Mouse (Mus musculus) left cerebral cortex, adult 9 months (tissue): Measurements from ENCODE around the gene Plekha3.
A peak's percentile ranks its signal among the peaks of the same experiment; 100 is the strongest.

Experiments used
- DNase-seq, 2 experiments: peaks; one replicate each; pipeline ENCODE4 v3.0.0; 2022; ENCODE audit warnings: low spot score in 2 of 2

The Plekha3 gene

GRCm38 (mm10) chr2:76674725-76675427, at the start of gene Plekha3:
Plekha3 (plus strand) TSS chr2:76675281.
- peak; percentile 36 to 80 for DNase-seq

- no peak for DNase-seq
Measured at GRCm38 (mm10) chr2:76630293-76630692, 44.8 kb upstream of the Plekha3 start.

- no peak for DNase-seq
Measured at GRCm38 (mm10) chr2:76631600-76631999, 43.5 kb upstream of the Plekha3 start.

- DNase-seq: no peak
Measured at GRCm38 (mm10) chr2:76639637-76640036, 35.4 kb upstream of the Plekha3 start.

GRCm38 (mm10) chr2:76643801-76644200, 31.3 kb upstream of the Plekha3 start:
- no peak for DNase-seq

GRCm38 (mm10) chr2:76647441-76647869, 27.6 kb upstream of the Plekha3 start:
- DNase-seq: no peak

GRCm38 (mm10) chr2:76647883-76648570, 27.1 kb upstream of the Plekha3 start, which contains the start of the genes Prkra and Pjvk:
Prkra (minus strand) TSS chr2:76648015.
Pjvk (plus strand) TSS chr2:76648476.
- peak; percentile 94 for DNase-seq

GRCm38 (mm10) chr2:76648666-76649141, 26.4 kb upstream of the Plekha3 start:
- no peak for DNase-seq

- DNase-seq: no peak
Measured at GRCm38 (mm10) chr2:76653070-76653469, 22.0 kb upstream of the Plekha3 start.

GRCm38 (mm10) chr2:76654646-76655045, 20.4 kb upstream of the Plekha3 start:
- no peak for DNase-seq

GRCm38 (mm10) chr2:76655444-76655843, 19.6 kb upstream of the Plekha3 start:
- DNase-seq: no peak

GRCm38 (mm10) chr2:76655982-76656381, 19.1 kb upstream of the Plekha3 start:
- no peak for DNase-seq

- DNase-seq: no peak
Measured at GRCm38 (mm10) chr2:76658551-76658950, 16.5 kb upstream of the Plekha3 start.

- no peak for DNase-seq
Measured at GRCm38 (mm10) chr2:76659419-76659818, 15.7 kb upstream of the Plekha3 start.

- no peak for DNase-seq
Measured at GRCm38 (mm10) chr2:76665531-76665930, 9.6 kb upstream of the Plekha3 start.

- no peak for DNase-seq
Measured at GRCm38 (mm10) chr2:76667200-76667599, 7.9 kb upstream of the Plekha3 start.

GRCm38 (mm10) chr2:76671641-76672040, 3.4 kb upstream of the Plekha3 start:
- DNase-seq: no peak

GRCm38 (mm10) chr2:76672134-76672745, 2.8 kb upstream of the Plekha3 start:
- no peak for DNase-seq

- DNase-seq: peak; percentile 66 to 91
Measured at GRCm38 (mm10) chr2:76672966-76673392, 2.1 kb upstream of the Plekha3 start, which contains the start of gene Fkbp7. Fkbp7 (minus strand) TSS chr2:76673116.

- no peak for DNase-seq
Measured at GRCm38 (mm10) chr2:76673472-76674081, 1.5 kb upstream of the Plekha3 start.

GRCm38 (mm10) chr2:76675451-76675850, 370 bp downstream of the Plekha3 start:
- no peak for DNase-seq

- no peak for DNase-seq
Measured at GRCm38 (mm10) chr2:76675949-76676348, 868 bp downstream of the Plekha3 start.
